In the genomic region with DNA sequence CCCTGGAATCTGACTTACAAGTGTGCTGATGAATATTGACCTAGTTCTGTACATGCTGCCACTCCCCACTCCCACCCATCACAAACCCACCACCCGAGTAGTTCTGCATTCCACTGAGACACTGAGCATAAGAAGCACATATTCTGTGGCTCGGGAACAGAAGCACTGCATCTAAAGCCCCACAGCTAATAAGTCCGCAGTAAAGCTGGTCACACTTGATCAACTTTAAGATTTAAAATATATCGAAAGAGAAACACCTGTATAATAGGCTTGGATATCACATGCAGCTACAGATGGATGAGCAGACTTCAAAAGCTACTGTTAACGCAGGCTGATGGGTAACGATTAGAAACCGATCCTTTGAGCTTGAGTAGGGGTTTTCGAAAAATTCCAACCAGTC, we compare ENCODE assay signal across 23 mouse cellular contexts.
DNase-seq lines count a peak whose midpoint lies in the region; ATAC-seq and TF ChIP-seq lines count a peak whose summit lies in the region.
"Had no signal": no experiment of that assay in that cellular context is flagged by ENCODE, and none has a peak within 500 bp of the region (broad histone marks: within the 10 kb centered on the region; RNA-seq: fewer than 3 reads in every experiment).

No protein-coding gene starts in this region.

- TF ChIP-seq CTCF in stomach, postnatal 0 days (IDR thresholded peaks at IDR 0.05; ENCODE audit: low read depth): no peak

- no peak overlapping the region for H3K4me2 ChIP-seq in kidney, embryonic 16.5 days (replicated peaks; ENCODE audit: low read depth, low read length)
- no peak overlapping the region for H3K4me2 ChIP-seq in midbrain, embryonic 15.5 days
- H3K4me2 ChIP-seq in midbrain, embryonic 13.5 days (replicated peaks): no peak overlapping the region
- no peak overlapping the region for H3K4me2 ChIP-seq in stomach, postnatal 0 days (replicated peaks; ENCODE audit: low read depth)
- H3K4me2 ChIP-seq: forebrain, embryonic 13.5 days; heart, embryonic 13.5 days; hindbrain, embryonic 12.5 days; hindbrain, embryonic 15.5 days had no signal

- WGBS in kidney, embryonic 16.5 days: 40% methylated on average over 8 of the region's 8 CpGs
- 59% methylated on average over 8 of the region's 8 CpGs for WGBS in midbrain, embryonic 15.5 days
- 67% methylated on average over 8 of the region's 8 CpGs for WGBS in midbrain, embryonic 13.5 days
- 84% methylated on average over 8 of the region's 8 CpGs for WGBS in stomach, postnatal 0 days

- no peaks in the 10 kb centered on the region for H3K9me3 ChIP-seq in kidney, embryonic 16.5 days (ENCODE audit: low read length)
- no peaks in the 10 kb centered on the region for H3K9me3 ChIP-seq in midbrain, embryonic 15.5 days
- H3K9me3 ChIP-seq in midbrain, embryonic 13.5 days: peaks cover 3% of the 10 kb centered on the region; the same call in 1 of the 2 replicates
- no peaks in the 10 kb centered on the region for H3K9me3 ChIP-seq in stomach, postnatal 0 days (ENCODE audit: control insufficient read depth, low read length)
- H3K9me3 ChIP-seq: forebrain, embryonic 13.5 days; heart, embryonic 10.5 days; hindbrain, embryonic 12.5 days; hindbrain, embryonic 15.5 days had no signal

- no peak overlapping the region for H3K9ac ChIP-seq in kidney, embryonic 16.5 days (replicated peaks; ENCODE audit: low read length)
- H3K9ac ChIP-seq in midbrain, embryonic 15.5 days: no peak overlapping the region
- H3K9ac ChIP-seq in midbrain, embryonic 13.5 days (replicated peaks): no peak overlapping the region
- no peak overlapping the region for H3K9ac ChIP-seq in stomach, postnatal 0 days (ENCODE audit: low read length)
- H3K9ac ChIP-seq: forebrain, embryonic 13.5 days; heart, embryonic 13.5 days; hindbrain, embryonic 12.5 days; hindbrain, embryonic 15.5 days had no signal

- no peak for TF ChIP-seq EP300 in stomach, postnatal 0 days (optimal IDR thresholded peaks at IDR 0.05)

- H3K4me1 ChIP-seq in kidney, embryonic 16.5 days (ENCODE audit: insufficient read depth, low read length): peaks cover 4% of the 10 kb centered on the region; the same call in 1 of the 2 replicates
- peaks cover 13% of the 10 kb centered on the region for H3K4me1 ChIP-seq in midbrain, embryonic 15.5 days
- peaks cover 7% of the 10 kb centered on the region for H3K4me1 ChIP-seq in midbrain, embryonic 13.5 days (replicated peaks)
- no peaks in the 10 kb centered on the region for H3K4me1 ChIP-seq in stomach, postnatal 0 days (replicated peaks; ENCODE audit: control insufficient read depth, insufficient read depth)
- H3K4me1 ChIP-seq: heart, embryonic 10.5 days had no signal

- no peak for DNase-seq in kidney, adult 11 months
- peak; percentile 34 for DNase-seq in retina, embryonic 14.5 days (ENCODE audit: low spot score)
- no peak for DNase-seq in stomach, postnatal 0 days (ENCODE audit: low spot score)
- DNase-seq: adrenal gland, adult 8-10 months; adrenal gland, postnatal 25 days; cerebellum, adult 18-20 months; cerebellum, adult 9-10 months; cerebellum, postnatal 14 days; gastrocnemius, postnatal 10 days; gastrocnemius, postnatal 36 days; heart, adult 2 months; heart, postnatal 14 days had no signal

- H3K4me3 ChIP-seq in kidney, embryonic 16.5 days (ENCODE audit: low read length): no peak overlapping the region
- H3K4me3 ChIP-seq in midbrain, embryonic 15.5 days: no peak overlapping the region
- H3K4me3 ChIP-seq in midbrain, embryonic 13.5 days (replicated peaks): no peak overlapping the region
- no peak overlapping the region for H3K4me3 ChIP-seq in stomach, postnatal 0 days (ENCODE audit: low read depth, low read length)
- H3K4me3 ChIP-seq: forebrain, embryonic 10.5 days; forebrain, embryonic 13.5 days; heart, adult 2 months; heart, embryonic 10.5 days; heart, embryonic 13.5 days; hindbrain, embryonic 12.5 days; hindbrain, embryonic 15.5 days had no signal

- H3K36me3 ChIP-seq in kidney, embryonic 16.5 days (ENCODE audit: insufficient read depth, low read length): no peaks in the 10 kb centered on the region
- no peaks in the 10 kb centered on the region for H3K36me3 ChIP-seq in midbrain, embryonic 15.5 days (replicated peaks)
- H3K36me3 ChIP-seq in midbrain, embryonic 13.5 days: no peaks in the 10 kb centered on the region
- H3K36me3 ChIP-seq in stomach, postnatal 0 days (ENCODE audit: control insufficient read depth, insufficient read depth, low read length): no peaks in the 10 kb centered on the region
- H3K36me3 ChIP-seq: forebrain, embryonic 10.5 days; heart, embryonic 10.5 days; heart, embryonic 13.5 days; hindbrain, embryonic 12.5 days; hindbrain, embryonic 15.5 days had no signal

- H3K27ac ChIP-seq in kidney, embryonic 16.5 days (ENCODE audit: low read length): no peak overlapping the region
- no peak overlapping the region for H3K27ac ChIP-seq in midbrain, embryonic 15.5 days
- no peak overlapping the region for H3K27ac ChIP-seq in midbrain, embryonic 13.5 days
- H3K27ac ChIP-seq in stomach, postnatal 0 days (replicated peaks): no peak overlapping the region
- H3K27ac ChIP-seq: forebrain, embryonic 10.5 days; heart, adult 2 months; heart, embryonic 10.5 days; heart, embryonic 13.5 days; hindbrain, embryonic 12.5 days had no signal

- ATAC-seq in kidney, embryonic 16.5 days (ENCODE audit: low FRiP score, low TSS enrichment): 0 out of 2 replicates have a peak, but pooled peaks have one; percentile 35
- ATAC-seq in midbrain, embryonic 15.5 days (replicated peaks): 0 out of 2 replicates have a peak, but pooled peaks have one; percentile 2
- no peak for ATAC-seq in midbrain, embryonic 13.5 days
- ATAC-seq in stomach, postnatal 0 days (ENCODE audit: low FRiP score, low TSS enrichment): no peak
- ATAC-seq: activated CD4-positive, CD25-positive, alpha-beta regulatory T cell, adult 4 months; forebrain, embryonic 16.5 days had no signal

- H3K27me3 ChIP-seq in kidney, embryonic 16.5 days (ENCODE audit: insufficient read depth, low read length): no peaks in the 10 kb centered on the region
- H3K27me3 ChIP-seq in midbrain, embryonic 15.5 days (replicated peaks): no peaks in the 10 kb centered on the region
- no peaks in the 10 kb centered on the region for H3K27me3 ChIP-seq in midbrain, embryonic 13.5 days
- no peaks in the 10 kb centered on the region for H3K27me3 ChIP-seq in stomach, postnatal 0 days (ENCODE audit: control insufficient read depth, insufficient read depth, low read length)
- H3K27me3 ChIP-seq: forebrain, embryonic 13.5 days; heart, embryonic 13.5 days; hindbrain, embryonic 12.5 days; hindbrain, embryonic 15.5 days had no signal

Comparison
In these comparisons a context has a peak if more than half of its experiments do, and no peak if none do; other contexts are left out.
1. ATAC-seq: peak in kidney, embryonic 16.5 days (single experiment) and midbrain, embryonic 15.5 days (single experiment); none in midbrain, embryonic 13.5 days (single experiment) and stomach, postnatal 0 days (single experiment).